Mouse (Mus musculus): ENCODE data around the gene C5ar2. TPM values are rescaled to one million over a fixed set of nuclear protein-coding genes. Genes with fewer than 3 reads are reported as not detected.

The C5ar2 gene
- total RNA-seq, 4 experiments from 2014 or later, result 0.41 to 1.0 (median 0.75) TPM

DNA sequence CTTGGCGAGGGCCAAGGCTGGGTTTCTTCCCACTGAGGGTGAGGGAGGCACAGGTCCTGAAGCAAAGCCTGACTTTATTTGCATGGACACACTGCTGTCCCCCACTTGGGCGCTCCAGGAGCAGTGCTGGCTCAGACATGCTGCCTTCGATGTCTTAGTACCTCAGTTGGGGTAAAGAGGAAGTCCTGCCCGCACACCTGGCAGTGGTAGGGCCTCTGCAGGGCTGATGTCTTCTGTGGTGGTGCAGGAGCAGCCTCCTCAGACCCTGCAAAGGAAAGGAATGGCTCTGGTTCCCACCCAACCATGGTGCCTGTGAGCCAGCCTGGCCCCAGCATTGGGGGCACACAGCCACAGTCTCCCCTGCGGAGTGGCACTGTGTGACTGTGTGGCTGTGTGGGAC lies 46.8 kb downstream of the C5ar2 start:
- DNase-seq, result no peak

DNA sequence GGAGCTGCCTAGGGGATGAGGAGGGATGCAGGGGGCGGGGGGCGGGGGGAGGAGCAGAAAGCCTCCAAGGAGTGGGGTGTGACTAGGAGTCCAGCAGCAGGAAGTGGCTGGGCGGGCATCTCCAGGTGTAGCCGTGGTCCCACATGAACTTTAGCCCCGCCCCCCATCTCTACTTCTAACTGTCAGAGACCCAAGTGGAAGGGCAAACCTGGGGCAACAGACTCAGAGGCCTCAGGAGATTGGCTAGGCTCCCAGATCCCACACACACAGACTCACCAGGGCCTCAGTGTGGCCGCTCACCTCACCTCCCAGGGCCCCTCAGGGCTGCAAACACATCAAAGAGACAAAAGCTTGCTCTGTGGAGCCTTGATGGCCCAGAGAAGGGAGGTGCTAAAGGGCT lies 47.3 kb downstream of the C5ar2 start:
- no peak for DNase-seq

DNA sequence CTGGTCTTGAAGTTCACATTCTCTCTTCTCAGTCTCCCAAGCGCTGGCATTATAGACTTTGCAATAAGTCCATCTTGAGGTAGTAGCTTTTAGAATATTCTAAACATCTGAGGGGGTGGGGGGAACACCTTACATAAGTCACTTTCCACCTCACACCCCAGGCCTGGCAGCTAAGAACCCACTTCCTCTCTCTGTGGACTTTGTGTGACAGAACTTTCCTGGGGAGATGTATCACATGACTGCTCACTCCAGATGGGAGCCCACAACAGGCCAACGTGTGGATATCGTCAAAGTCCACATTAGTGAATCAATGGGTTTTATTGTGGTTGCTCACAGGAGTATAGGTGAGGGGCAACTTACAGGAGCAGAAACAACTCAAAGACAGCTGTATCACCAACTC lies 50.3 kb downstream of the C5ar2 start:
- no peak for DNase-seq

DNA sequence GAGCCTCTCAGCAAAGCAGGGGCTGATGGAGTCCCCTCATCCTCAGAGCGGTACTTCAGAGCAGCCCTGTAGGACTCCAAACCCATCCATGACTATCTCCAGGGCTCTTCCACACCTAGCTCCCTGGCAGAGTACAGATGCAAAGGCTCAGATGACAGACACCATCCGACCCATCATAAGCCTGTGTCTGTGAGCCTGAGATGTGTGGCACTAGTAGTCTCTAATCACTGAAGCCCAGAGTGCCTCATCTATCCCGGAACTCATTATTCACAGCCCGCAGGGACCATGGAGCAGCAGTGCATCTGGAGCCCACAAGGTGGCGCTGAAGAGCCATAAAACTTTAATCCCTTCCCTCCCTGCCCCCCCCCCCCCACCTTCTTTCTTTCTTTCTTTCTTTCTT lies 51.6 kb downstream of the C5ar2 start:
- peak; percentile 47 for DNase-seq

DNA sequence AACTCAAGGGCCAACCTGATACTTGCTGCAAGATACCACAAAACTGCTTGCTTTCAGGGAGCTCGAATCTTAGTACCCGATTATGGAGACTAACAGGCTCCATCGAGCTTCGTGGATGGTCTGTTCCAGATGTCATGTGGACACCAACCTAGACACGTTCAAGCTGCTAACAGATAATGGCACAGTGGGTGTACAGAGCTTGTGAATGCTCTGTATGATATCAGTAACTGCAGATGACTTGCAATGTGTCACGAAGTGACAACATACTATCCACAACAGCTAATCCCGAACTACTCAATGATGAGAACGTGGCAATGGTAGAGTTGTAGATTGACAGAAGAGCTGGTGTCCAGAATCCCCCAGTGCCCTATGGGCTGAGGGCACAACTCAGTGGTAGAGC lies 56.5 kb downstream of the C5ar2 start:
- no peak for DNase-seq

Other genes starting within 250 kb of the C5ar2 start
- 10 to 100 TPM in 3 of 4 experiments, 1 to 10 TPM in 1; 7.2 to 16.9 (median 10.6) TPM for gene Bicra, start 196.2 kb downstream of the C5ar2 start, total RNA-seq (2022)
- gene Zfp541, start 182.3 kb downstream of the C5ar2 start, total RNA-seq (2022), result under 1 TPM in 3 of 4 experiments, not detected in 1; 0.10 to 0.28 (median 0.12) TPM
- 100 to 1,000 TPM; 175 to 194 (median 175) TPM for gene Napa, start 145.7 kb downstream of the C5ar2 start, total RNA-seq (2022)
- gene Kptn, start 124.3 kb downstream of the C5ar2 start, total RNA-seq (2022), result 10 to 100 TPM; 19.6 to 35.1 (median 30.2) TPM
- 1 to 10 TPM; 2.8 to 5.5 (median 4.1) TPM for gene Slc8a2, start 114.3 kb downstream of the C5ar2 start, total RNA-seq (2022)
- 10 to 100 TPM; 11.5 to 27.5 (median 19.7) TPM for gene Meis3, start 69.1 kb downstream of the C5ar2 start, total RNA-seq (2022)
- gene Dhx34, start 22.1 kb downstream of the C5ar2 start, total RNA-seq (2022), result 10 to 100 TPM; 13.7 to 20.3 (median 16.9) TPM
- gene C5ar1, start 15.4 kb upstream of the C5ar2 start, total RNA-seq (2022), result 1 to 10 TPM; 5.4 to 9.8 (median 8.4) TPM
- 10 to 100 TPM; 21.9 to 37.5 (median 28.8) TPM for gene Inafm1, start 29.5 kb upstream of the C5ar2 start, total RNA-seq (2022)
- gene Ccdc9, start 42.6 kb upstream of the C5ar2 start, total RNA-seq (2022), result 100 to 1,000 TPM in 1 of 4 experiments, 10 to 100 TPM in 3; 48.7 to 119 (median 89.2) TPM
- 10 to 100 TPM in 1 of 4 experiments, 1 to 10 TPM in 3; 4.3 to 10.1 (median 5.2) TPM for gene Bbc3, start 64.2 kb upstream of the C5ar2 start, total RNA-seq (2022)
- 10 to 100 TPM; 64.0 to 78.2 (median 67.5) TPM for gene Sae1, start 143.7 kb upstream of the C5ar2 start, total RNA-seq (2022)
- gene Zc3h4, start 156.8 kb upstream of the C5ar2 start, total RNA-seq (2022), result 10 to 100 TPM; 43.4 to 47.5 (median 46.2) TPM
- 10 to 100 TPM; 55.2 to 93.9 (median 72.1) TPM for gene Tmem160, start 208.6 kb upstream of the C5ar2 start, total RNA-seq (2022)
- under 1 TPM in 1 of 4 experiments, not detected in 3; 0.48 TPM for gene Npas1, start 233.6 kb upstream of the C5ar2 start, total RNA-seq (2022)

Measured in adrenal gland, adult 8-10 months (tissue).